ENCODE assay signal across 10 mouse cellular contexts in the genomic region with DNA sequence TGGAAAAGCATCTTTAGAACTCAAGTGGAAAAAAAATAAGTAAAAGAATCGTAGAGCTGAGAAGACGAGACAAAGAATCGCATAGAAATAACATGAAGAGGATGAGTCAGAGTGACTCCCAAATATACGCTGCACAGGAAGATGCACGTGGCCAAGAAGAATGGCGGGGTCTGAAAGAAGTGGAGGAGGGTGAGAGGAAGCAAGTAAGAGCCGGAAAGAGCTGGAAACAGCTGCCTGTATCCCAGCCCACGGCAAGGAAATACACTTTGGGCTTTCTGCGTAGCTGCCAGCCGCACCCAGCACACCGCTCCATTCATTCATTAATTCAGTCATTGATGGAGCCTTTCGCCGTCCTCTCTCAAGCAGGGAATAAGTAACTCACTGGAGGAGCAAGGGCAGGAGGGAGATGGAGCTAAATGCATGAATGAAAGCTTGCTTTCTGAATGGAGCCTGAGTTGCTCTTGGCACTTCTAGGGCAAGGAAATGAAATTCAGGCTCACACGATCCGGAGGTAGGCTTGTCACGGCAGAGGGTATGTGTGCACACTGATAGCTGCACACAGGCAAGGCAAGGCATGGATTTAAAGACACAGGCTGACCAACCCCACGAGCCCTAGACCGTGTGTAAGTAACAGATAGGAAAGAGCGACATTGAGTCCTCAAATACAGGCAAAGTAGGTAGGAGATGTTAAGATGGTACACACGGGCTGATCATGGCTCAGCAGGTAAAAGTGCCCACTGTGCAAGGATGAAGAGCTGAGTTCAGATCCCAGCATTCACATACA.
DNase-seq lines count a peak whose midpoint lies in the region; ATAC-seq lines count a peak whose summit lies in the region.
"Had no signal": no experiment of that assay in that cellular context is flagged by ENCODE, and none has a peak within 500 bp of the region (broad histone marks: within the 10 kb centered on the region; RNA-seq: fewer than 3 reads in every experiment).

No protein-coding gene starts in this region.

- H3K9me3 ChIP-seq in embryonic facial prominence, embryonic 14.5 days (ENCODE audit: control insufficient read depth, low read length), result peaks cover 5% of the 10 kb centered on the region; the same call in 1 of the 2 replicates
- H3K9me3 ChIP-seq in embryonic facial prominence, embryonic 10.5 days, result 0 out of 2 replicates have a peak, but pooled peaks cover 5% of the 10 kb centered on the region
- H3K9me3 ChIP-seq in hindbrain, embryonic 15.5 days, result no peaks in the 10 kb centered on the region
- H3K9me3 ChIP-seq in hindbrain, embryonic 10.5 days, result no peaks in the 10 kb centered on the region
- H3K9me3 ChIP-seq: neural tube, embryonic 12.5 days had no signal

- H3K27me3 ChIP-seq in embryonic facial prominence, embryonic 14.5 days (replicated peaks; ENCODE audit: control insufficient read depth, insufficient read depth, low read length), result no peaks in the 10 kb centered on the region
- H3K27me3 ChIP-seq in embryonic facial prominence, embryonic 10.5 days (replicated peaks; ENCODE audit: low read depth, poor library complexity, severe bottlenecking), result no peaks in the 10 kb centered on the region
- H3K27me3 ChIP-seq in hindbrain, embryonic 15.5 days, result no peaks in the 10 kb centered on the region
- no peaks in the 10 kb centered on the region for H3K27me3 ChIP-seq in hindbrain, embryonic 10.5 days (ENCODE audit: insufficient read depth, poor library complexity, severe bottlenecking)
- H3K27me3 ChIP-seq: neural tube, embryonic 12.5 days had no signal

- H3K4me2 ChIP-seq in embryonic facial prominence, embryonic 14.5 days (ENCODE audit: low read depth, low read length), result no peak overlapping the region
- peak overlapping the region; percentile 28; the same call in 1 of the 2 replicates for H3K4me2 ChIP-seq in hindbrain, embryonic 15.5 days
- H3K4me2 ChIP-seq: neural tube, embryonic 12.5 days had no signal

- no peak for ATAC-seq in embryonic facial prominence, embryonic 14.5 days (ENCODE audit: low read depth)
- ATAC-seq in hindbrain, embryonic 15.5 days (ENCODE audit: low FRiP score, low read depth), result no peak

- H3K4me1 ChIP-seq in embryonic facial prominence, embryonic 14.5 days (ENCODE audit: control insufficient read depth, insufficient read depth, low read length), result no peaks in the 10 kb centered on the region
- peaks cover 9% of the 10 kb centered on the region for H3K4me1 ChIP-seq in embryonic facial prominence, embryonic 10.5 days
- peaks cover 10% of the 10 kb centered on the region; the same call in 1 of the 2 replicates for H3K4me1 ChIP-seq in hindbrain, embryonic 15.5 days (replicated peaks)
- H3K4me1 ChIP-seq in hindbrain, embryonic 10.5 days (replicated peaks), result peaks cover 3% of the 10 kb centered on the region; the same call in 1 of the 2 replicates
- H3K4me1 ChIP-seq: neural tube, embryonic 12.5 days had no signal

- DNase-seq in embryonic facial prominence, embryonic 14.5 days (ENCODE audit: low spot score), result peak; percentile 7
- no peak for DNase-seq in embryonic facial prominence, embryonic 10.5 days (ENCODE audit: low spot score)
- DNase-seq in hindbrain, embryonic 10.5 days (ENCODE audit: low spot score), result no peak
- DNase-seq in right cerebral cortex, adult 2 months (ENCODE audit: low spot score in 2 of 2), result peak; percentile 64 to 70
- no peak for DNase-seq in right cerebral cortex, postnatal 4 days
- no peak for DNase-seq in Muller cell, postnatal 12 days (ENCODE audit: inconsistent ontology term)
- DNase-seq in thymus, adult 18-20 months, result no peak
- DNase-seq: lung, postnatal 10 days had no signal

- no peak overlapping the region for H3K27ac ChIP-seq in embryonic facial prominence, embryonic 14.5 days (replicated peaks; ENCODE audit: low read depth, low read length)
- no peak overlapping the region for H3K27ac ChIP-seq in embryonic facial prominence, embryonic 10.5 days (replicated peaks)
- peak overlapping the region; percentile 64; the same call in 1 of the 2 replicates for H3K27ac ChIP-seq in hindbrain, embryonic 15.5 days (replicated peaks)
- H3K27ac ChIP-seq in hindbrain, embryonic 10.5 days, result no peak overlapping the region
- H3K27ac ChIP-seq: neural tube, embryonic 12.5 days had no signal

- H3K9ac ChIP-seq in embryonic facial prominence, embryonic 14.5 days (ENCODE audit: low read depth, low read length), result no peak overlapping the region
- H3K9ac ChIP-seq in hindbrain, embryonic 15.5 days, result no peak overlapping the region
- H3K9ac ChIP-seq: neural tube, embryonic 12.5 days had no signal

- no peak overlapping the region for H3K4me3 ChIP-seq in embryonic facial prominence, embryonic 14.5 days (ENCODE audit: low read depth, low read length)
- no peak overlapping the region for H3K4me3 ChIP-seq in embryonic facial prominence, embryonic 10.5 days
- H3K4me3 ChIP-seq in hindbrain, embryonic 15.5 days, result no peak overlapping the region
- no peak overlapping the region for H3K4me3 ChIP-seq in hindbrain, embryonic 10.5 days
- H3K4me3 ChIP-seq: neural tube, embryonic 12.5 days had no signal

- H3K36me3 ChIP-seq in embryonic facial prominence, embryonic 14.5 days (ENCODE audit: control insufficient read depth, insufficient read depth, low read length), result peaks cover 20% of the 10 kb centered on the region; the same call in 1 of the 2 replicates
- H3K36me3 ChIP-seq in embryonic facial prominence, embryonic 10.5 days (replicated peaks), result peaks cover 45% of the 10 kb centered on the region
- H3K36me3 ChIP-seq in hindbrain, embryonic 15.5 days, result no peaks in the 10 kb centered on the region
- H3K36me3 ChIP-seq in hindbrain, embryonic 10.5 days, result peaks cover 25% of the 10 kb centered on the region

- 78% methylated on average over 20 of the region's 20 CpGs for WGBS in embryonic facial prominence, embryonic 14.5 days
- WGBS in embryonic facial prominence, embryonic 10.5 days, result 87% methylated on average over 20 of the region's 20 CpGs
- WGBS in hindbrain, embryonic 15.5 days, result 70% methylated on average over 20 of the region's 20 CpGs
- 85% methylated on average over 20 of the region's 20 CpGs for WGBS in hindbrain, embryonic 10.5 days

Comparison
In these comparisons a context has a peak if more than half of its experiments do, and no peak if none do; other contexts are left out.
1. DNase-seq: peak in embryonic facial prominence, embryonic 14.5 days (single experiment) and right cerebral cortex, adult 2 months (2 of 2); none in embryonic facial prominence, embryonic 10.5 days (single experiment), hindbrain, embryonic 10.5 days (single experiment), right cerebral cortex, postnatal 4 days (single experiment), Muller cell, postnatal 12 days (single experiment) and thymus, adult 18-20 months (0 of 2).